Mouse (Mus musculus): Measurements from ENCODE around the gene Taar6. TPM values are rescaled to one million over a fixed set of nuclear protein-coding genes. Genes with fewer than 3 reads are reported as not detected.

Gene Taar6
- polyA plus RNA-seq (2015; fragmentation: Illumina TruSeq; extraction: RNeasy Lipid Tissue Mini Kit (QIAGEN cat#74804); ENCODE audit: low read depth, low replicate concordance) = not detected

DNA sequence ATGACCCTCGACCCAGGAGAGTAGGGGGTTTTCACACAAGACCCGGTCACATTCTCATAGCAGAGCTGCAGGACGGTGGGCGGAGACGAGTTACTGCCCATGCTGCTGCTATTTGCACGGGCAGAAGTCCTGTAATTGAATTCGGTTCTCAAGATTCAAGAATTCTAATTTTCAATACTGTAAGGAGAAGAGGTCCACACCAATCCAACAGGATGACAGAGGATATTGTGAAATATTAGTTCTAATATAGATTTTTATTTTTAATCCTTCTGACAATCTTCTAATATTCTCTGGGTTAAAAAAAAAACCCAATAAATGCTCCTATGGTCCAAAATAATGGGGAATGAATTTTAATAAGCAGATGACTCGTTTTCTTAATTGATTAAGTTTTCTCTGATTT lies at the start of gene Taar6:
Taar6 (minus strand) TSS at position 101 of the 400 bp plus-strand sequence.

DNA sequence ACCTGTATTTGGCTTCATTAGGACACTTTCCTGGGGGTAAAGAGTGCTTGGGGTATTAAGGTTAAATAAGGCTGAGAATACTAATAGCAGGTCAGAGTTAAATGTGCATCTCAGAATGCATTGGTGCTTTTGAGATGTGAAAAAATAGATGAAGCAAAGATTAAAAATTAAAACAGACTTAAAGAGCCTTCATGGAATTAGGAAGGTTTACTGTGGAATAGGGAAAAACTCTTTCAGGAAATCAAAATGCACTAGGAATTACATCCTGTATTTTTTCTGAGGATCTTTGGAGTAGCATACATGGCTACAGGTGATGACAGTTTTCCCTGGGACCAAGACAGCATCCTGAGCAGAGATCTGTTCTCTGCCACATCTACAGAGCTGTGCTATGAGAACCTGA lies 41.5 kb upstream of the Taar6 start, which contains the start of gene Taar7d:
Taar7d (plus strand) TSS at position 301 of the 400 bp plus-strand sequence.

DNA sequence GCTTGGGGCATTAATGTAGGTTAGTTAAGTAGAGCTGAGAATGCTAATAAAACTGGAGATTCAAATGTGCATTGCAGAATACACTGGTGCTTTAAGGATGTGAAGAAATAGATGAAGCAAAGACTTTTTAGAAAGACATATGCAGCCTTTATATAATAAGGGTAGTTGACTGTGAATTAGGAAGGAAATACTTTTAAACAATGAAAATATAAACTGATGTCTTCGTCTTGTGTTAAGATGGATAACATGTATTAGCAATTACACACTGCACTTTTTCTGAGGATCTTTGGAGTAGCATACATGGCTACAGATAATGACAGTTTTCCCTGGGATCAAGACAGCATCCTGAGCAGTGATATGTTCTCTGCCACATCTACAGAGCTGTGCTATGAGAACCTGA lies 14.2 kb upstream of the Taar6 start, which contains the start of gene Taar7b:
Taar7b (plus strand) TSS at position 301 of the 400 bp plus-strand sequence.

DNA sequence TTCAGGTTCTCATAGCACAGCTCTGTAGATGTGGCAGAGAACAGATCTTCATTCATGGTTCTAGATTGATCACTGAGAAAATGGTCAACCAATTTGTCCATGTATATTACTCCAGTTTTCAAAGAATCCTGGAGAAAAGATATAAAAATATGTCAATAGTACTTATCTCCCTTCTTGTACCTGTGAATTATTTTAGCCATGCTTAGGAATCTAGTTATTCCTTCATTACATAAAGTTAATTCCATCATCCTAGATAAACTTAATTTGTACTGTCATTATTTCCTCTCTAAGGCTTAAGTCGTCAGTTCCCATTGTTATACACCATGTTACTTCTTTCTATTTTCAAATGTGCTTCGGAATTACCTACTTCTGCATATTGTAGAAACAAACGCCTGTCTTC lies 7.9 kb upstream of the Taar6 start, which contains the start of gene Taar7a:
Taar7a (minus strand) TSS at position 101 of the 400 bp plus-strand sequence.

DNA sequence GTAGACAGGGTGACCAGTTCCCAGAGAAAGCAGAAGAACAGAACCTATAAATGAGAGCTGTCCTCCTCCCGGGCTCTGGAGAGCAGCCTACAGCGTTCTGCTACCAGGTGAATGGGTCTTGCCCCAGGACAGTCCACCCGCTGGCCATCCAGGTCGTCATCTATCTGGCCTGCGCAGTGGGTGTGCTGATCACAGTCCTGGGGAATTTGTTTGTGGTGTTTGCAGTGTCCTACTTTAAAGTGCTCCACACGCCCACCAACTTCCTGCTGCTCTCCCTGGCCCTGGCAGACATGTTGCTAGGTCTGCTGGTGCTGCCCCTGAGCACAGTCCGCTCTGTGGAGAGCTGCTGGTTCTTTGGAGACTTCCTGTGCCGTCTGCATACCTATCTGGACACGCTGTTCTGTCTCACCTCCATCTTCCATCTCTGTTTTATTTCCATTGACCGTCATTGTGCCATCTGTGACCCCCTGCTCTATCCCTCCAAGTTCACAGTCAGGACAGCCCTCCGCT lies 14.7 kb downstream of the Taar6 start, which contains the start of gene Taar5:
Taar5 (plus strand) TSS at position 51 of the 510 bp plus-strand sequence.

DNA sequence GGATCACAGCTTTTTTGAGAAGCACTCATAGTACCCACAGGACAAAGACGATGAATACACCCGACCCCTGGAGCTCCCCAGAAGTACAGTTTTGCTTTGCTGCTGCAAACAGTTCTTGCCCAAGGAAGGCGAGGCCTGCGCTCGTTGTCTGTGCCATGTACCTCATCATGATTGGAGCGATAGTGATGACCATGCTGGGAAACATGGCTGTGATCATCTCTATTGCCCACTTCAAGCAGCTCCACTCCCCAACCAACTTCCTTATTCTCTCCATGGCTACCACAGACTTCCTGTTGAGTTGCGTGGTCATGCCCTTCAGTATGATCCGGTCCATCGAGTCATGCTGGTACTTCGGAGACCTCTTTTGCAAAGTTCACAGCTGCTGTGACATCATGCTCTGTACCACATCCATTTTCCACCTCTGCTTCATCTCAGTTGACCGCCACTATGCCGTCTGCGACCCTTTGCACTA lies 25.0 kb downstream of the Taar6 start, which contains the start of gene Taar4:
Taar4 (plus strand) TSS at position 51 of the 472 bp plus-strand sequence.

DNA sequence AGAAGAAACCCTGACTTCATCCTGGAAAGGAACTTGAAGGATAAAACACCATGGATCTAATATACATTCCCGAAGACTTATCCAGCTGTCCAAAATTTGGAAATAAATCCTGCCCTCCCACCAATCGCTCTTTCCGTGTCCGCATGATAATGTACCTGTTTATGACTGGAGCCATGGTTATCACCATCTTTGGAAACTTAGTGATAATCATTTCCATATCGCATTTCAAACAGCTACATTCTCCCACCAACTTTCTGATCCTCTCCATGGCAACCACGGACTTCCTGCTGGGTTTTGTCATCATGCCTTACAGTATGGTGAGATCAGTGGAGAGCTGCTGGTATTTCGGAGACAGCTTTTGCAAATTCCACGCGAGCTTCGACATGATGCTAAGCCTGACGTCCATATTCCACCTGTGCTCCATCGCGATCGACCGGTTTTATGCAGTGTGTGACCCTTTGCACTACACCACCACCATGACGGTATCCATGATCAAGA lies 35.9 kb downstream of the Taar6 start, which contains the start of gene Taar3:
Taar3 (plus strand) TSS at position 51 of the 498 bp plus-strand sequence.

DNA sequence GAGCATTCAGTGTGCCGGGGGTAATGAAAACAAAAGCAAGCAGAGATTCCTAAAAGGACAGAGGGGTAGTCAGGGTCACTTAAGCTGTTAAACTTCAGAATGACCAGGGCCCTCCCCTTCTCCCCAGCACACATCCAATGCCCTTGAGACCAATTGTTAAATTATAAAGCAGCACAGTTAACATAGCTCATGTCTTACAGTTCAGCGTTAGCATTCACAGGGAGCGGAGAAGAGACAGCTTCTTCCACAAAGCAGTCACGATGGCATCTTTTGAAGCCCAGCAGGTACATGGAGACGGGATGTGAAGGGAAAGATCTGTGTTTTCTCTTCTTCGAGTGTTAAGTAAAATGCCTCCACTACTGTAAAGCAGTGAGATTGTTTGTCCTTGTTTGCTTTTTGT lies 47.1 kb downstream of the Taar6 start, which contains the start of gene Taar2:
Taar2 (plus strand) TSS at position 261 of the 400 bp plus-strand sequence.

Other genes starting within 250 kb of the Taar6 start
- 1,204 TPM for gene Rps12, start 198.4 kb downstream of the Taar6 start, polyA plus RNA-seq (2015; fragmentation: Illumina TruSeq; extraction: RNeasy Lipid Tissue Mini Kit (QIAGEN cat#74804); ENCODE audit: low read depth, low replicate concordance)
- gene Slc18b1, start 188.7 kb downstream of the Taar6 start, polyA plus RNA-seq (2015; fragmentation: Illumina TruSeq; extraction: RNeasy Lipid Tissue Mini Kit (QIAGEN cat#74804); ENCODE audit: low read depth, low replicate concordance) = 18.0 TPM
- gene Vnn3, start 134.2 kb downstream of the Taar6 start, polyA plus RNA-seq (2015; fragmentation: Illumina TruSeq; extraction: RNeasy Lipid Tissue Mini Kit (QIAGEN cat#74804); ENCODE audit: low read depth, low replicate concordance) = not detected
- gene Vnn1, start 91.0 kb downstream of the Taar6 start, polyA plus RNA-seq (2015; fragmentation: Illumina TruSeq; extraction: RNeasy Lipid Tissue Mini Kit (QIAGEN cat#74804); ENCODE audit: low read depth, low replicate concordance) = 0.24 TPM
- not detected for gene Taar1, start 65.3 kb downstream of the Taar6 start, polyA plus RNA-seq (2015; fragmentation: Illumina TruSeq; extraction: RNeasy Lipid Tissue Mini Kit (QIAGEN cat#74804); ENCODE audit: low read depth, low replicate concordance)
- gene Taar2, start 47.1 kb downstream of the Taar6 start, polyA plus RNA-seq (2015; fragmentation: Illumina TruSeq; extraction: RNeasy Lipid Tissue Mini Kit (QIAGEN cat#74804); ENCODE audit: low read depth, low replicate concordance) = not detected
- gene Taar3, start 36.1 kb downstream of the Taar6 start, polyA plus RNA-seq (2015; fragmentation: Illumina TruSeq; extraction: RNeasy Lipid Tissue Mini Kit (QIAGEN cat#74804); ENCODE audit: low read depth, low replicate concordance) = not detected
- not detected for gene Taar4, start 25.2 kb downstream of the Taar6 start, polyA plus RNA-seq (2015; fragmentation: Illumina TruSeq; extraction: RNeasy Lipid Tissue Mini Kit (QIAGEN cat#74804); ENCODE audit: low read depth, low replicate concordance)
- gene Taar5, start 14.9 kb downstream of the Taar6 start, polyA plus RNA-seq (2015; fragmentation: Illumina TruSeq; extraction: RNeasy Lipid Tissue Mini Kit (QIAGEN cat#74804); ENCODE audit: low read depth, low replicate concordance) = not detected
- gene Taar7a, start 7.8 kb upstream of the Taar6 start, polyA plus RNA-seq (2015; fragmentation: Illumina TruSeq; extraction: RNeasy Lipid Tissue Mini Kit (QIAGEN cat#74804); ENCODE audit: low read depth, low replicate concordance) = not detected
- gene Taar7b, start 14.3 kb upstream of the Taar6 start, polyA plus RNA-seq (2015; fragmentation: Illumina TruSeq; extraction: RNeasy Lipid Tissue Mini Kit (QIAGEN cat#74804); ENCODE audit: low read depth, low replicate concordance) = not detected
- gene Taar7d, start 41.6 kb upstream of the Taar6 start, polyA plus RNA-seq (2015; fragmentation: Illumina TruSeq; extraction: RNeasy Lipid Tissue Mini Kit (QIAGEN cat#74804); ENCODE audit: low read depth, low replicate concordance) = not detected
- not detected for gene Taar7e, start 52.0 kb upstream of the Taar6 start, polyA plus RNA-seq (2015; fragmentation: Illumina TruSeq; extraction: RNeasy Lipid Tissue Mini Kit (QIAGEN cat#74804); ENCODE audit: low read depth, low replicate concordance)
- gene Taar7f, start 63.9 kb upstream of the Taar6 start, polyA plus RNA-seq (2015; fragmentation: Illumina TruSeq; extraction: RNeasy Lipid Tissue Mini Kit (QIAGEN cat#74804); ENCODE audit: low read depth, low replicate concordance) = not detected
- gene Taar8a, start 90.9 kb upstream of the Taar6 start, polyA plus RNA-seq (2015; fragmentation: Illumina TruSeq; extraction: RNeasy Lipid Tissue Mini Kit (QIAGEN cat#74804); ENCODE audit: low read depth, low replicate concordance) = not detected
- not detected for gene Taar8b, start 106.6 kb upstream of the Taar6 start, polyA plus RNA-seq (2015; fragmentation: Illumina TruSeq; extraction: RNeasy Lipid Tissue Mini Kit (QIAGEN cat#74804); ENCODE audit: low read depth, low replicate concordance)
- gene Taar8c, start 116.3 kb upstream of the Taar6 start, polyA plus RNA-seq (2015; fragmentation: Illumina TruSeq; extraction: RNeasy Lipid Tissue Mini Kit (QIAGEN cat#74804); ENCODE audit: low read depth, low replicate concordance) = not detected
- not detected for gene Taar9, start 123.9 kb upstream of the Taar6 start, polyA plus RNA-seq (2015; fragmentation: Illumina TruSeq; extraction: RNeasy Lipid Tissue Mini Kit (QIAGEN cat#74804); ENCODE audit: low read depth, low replicate concordance)
- 163 TPM for gene Stx7, start 163.7 kb upstream of the Taar6 start, polyA plus RNA-seq (2015; fragmentation: Illumina TruSeq; extraction: RNeasy Lipid Tissue Mini Kit (QIAGEN cat#74804); ENCODE audit: low read depth, low replicate concordance)
- gene Moxd1, start 237.9 kb upstream of the Taar6 start, polyA plus RNA-seq (2015; fragmentation: Illumina TruSeq; extraction: RNeasy Lipid Tissue Mini Kit (QIAGEN cat#74804); ENCODE audit: low read depth, low replicate concordance) = 5.5 TPM